Mouse (Mus musculus) fat pad, adult 2 months (tissue): ENCODE results near the gene Ap3m1.

Experiments
- DNase-seq: peaks from one replicate; pipeline ENCODE4 v3.0.0-alpha.2; 2011; ENCODE audit warnings: low read depth, low spot score; ENCODE audit errors: extremely low read depth

The Ap3m1 gene

DNA sequence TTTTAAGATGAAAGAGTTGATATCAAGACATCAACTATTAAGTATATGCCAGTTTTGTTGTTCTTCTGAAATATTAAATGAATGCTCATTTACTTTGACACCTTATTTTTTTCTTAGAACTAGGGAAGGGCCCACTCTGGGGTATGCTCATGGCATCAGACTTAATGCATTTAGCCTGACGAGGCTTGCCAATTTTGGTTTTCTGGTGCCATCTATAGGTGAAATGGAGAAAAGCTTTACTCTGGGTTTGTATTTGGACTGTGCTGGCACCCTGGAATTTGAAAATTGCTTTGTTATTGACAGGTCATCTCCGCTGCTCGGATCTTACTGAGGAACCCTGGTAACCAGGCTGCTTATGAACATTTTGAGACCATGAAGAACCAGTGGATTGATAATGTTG, 33.3 kb downstream of the Ap3m1 start:
- DNase-seq: no peak

DNA sequence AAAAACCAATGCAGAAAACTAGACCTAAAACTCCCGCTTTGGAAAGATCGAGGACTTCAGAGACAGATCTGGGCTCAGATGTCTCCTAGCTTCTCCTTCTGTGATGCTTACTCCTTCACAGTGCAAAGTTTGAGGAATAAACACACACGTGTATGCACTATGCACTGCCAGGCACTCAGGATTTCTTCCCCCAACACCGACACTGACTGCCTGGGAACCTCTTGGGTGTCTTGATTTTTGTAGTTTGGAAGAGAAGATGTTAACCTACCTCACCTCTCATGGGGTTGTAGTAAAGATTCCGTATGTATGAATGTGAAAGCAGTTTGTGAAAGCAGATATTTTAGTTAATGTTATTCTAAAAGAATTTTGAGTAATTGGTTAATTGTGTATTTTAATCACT, 34.4 kb downstream of the Ap3m1 start:
- DNase-seq: no peak

DNA sequence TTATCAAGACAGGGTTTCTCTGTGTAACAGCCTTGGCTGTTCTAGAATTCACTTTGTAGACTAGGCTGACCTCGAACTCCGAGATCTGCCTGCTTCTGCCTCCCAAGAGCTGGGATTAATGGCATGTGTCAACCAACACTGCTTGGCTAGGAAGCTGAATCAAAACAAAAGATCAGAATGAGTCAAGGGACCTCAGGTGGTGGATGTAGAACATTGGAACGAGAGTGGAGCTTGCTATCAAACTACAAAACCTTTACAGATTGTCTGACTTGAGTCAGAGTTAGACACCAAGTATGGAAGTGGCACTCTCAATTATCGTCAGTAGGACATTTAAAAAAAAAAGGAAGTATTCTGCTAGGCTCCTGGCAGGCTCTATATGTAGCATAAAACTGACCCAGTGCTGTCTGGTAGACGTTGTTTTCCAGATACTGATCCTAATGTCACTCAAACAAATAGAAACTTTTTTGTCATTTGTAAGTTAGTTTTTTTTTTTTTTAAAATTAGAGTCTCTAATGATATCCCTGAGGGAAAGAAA, 38.4 kb downstream of the Ap3m1 start:
- no peak for DNase-seq

DNA sequence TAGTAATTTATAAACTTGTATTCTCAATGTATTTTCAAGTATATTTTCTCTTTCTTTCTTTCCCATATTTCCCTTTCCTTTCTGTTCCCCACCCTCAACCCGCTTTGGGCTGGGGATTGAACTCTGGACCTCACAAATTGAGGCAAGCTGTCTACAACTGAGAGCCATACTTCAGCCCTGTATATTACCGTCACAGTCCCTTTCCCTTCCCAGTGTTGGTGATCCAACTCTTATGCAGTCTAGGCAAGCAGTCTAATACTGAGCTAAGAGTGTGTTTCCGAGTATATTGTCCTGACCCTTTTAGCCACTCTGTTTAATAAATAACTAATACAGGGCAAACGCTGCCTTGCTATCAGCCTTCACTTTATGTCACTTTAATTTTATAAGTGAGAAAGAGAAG, 52.7 kb downstream of the Ap3m1 start:
- DNase-seq: no peak

DNA sequence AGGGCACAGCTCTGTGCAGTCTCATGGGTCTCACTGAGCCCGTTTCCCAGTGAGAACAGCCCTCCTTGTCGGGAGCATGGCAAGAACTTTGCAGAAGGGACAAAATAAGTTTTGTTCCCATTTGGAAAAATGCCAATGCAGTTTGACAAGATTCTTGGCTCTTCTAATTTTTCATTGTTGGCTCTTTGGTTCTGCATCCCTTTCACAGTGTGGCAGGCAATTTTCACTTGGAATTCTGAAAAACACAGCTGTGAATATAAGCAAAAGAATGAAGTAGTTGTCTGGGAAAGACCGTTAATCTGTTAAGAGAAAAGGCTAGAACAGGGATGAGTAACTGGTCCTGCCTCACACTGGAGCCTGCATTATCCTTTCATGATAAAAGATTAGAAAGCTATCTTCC, 54.8 kb downstream of the Ap3m1 start:
- no peak for DNase-seq

DNA sequence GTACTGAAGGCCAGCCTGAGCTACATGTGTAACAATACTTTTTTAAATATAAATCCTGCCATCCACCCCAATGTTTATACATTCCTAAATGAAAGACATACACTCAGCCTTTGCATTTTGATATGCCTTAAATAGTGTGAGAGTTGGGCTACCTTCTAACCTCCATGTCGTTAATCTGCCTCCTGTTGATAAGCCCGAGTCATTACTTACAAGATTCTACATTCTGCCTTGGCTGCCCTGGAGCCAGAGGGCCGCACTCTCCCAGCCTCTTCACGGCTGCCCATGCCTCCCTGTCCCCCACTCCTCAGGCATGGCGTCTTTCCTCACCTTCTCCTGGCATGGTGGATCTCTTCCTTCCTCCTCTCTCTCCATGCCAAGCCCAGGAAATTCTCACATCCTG, 55.9 kb downstream of the Ap3m1 start:
- DNase-seq: no peak

DNA sequence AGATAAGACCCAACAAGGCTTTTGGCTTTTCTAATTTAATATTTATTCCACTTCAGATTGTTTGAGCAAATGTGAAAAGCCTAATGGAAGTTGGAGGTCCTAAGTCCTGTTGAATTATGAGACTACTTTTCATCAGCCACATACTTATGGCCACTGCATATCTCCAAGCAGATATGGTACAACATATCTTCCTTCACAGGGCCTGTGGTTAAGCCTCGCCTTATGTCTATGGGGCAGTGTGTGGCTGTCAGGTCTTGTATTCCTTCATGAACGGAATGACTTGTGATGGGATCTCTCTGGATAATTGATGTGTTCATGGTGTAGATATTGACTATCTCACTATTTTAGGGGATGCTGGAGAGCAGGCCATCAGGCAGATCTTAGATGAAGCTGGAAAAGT, 56.8 kb downstream of the Ap3m1 start:
- DNase-seq: no peak

DNA sequence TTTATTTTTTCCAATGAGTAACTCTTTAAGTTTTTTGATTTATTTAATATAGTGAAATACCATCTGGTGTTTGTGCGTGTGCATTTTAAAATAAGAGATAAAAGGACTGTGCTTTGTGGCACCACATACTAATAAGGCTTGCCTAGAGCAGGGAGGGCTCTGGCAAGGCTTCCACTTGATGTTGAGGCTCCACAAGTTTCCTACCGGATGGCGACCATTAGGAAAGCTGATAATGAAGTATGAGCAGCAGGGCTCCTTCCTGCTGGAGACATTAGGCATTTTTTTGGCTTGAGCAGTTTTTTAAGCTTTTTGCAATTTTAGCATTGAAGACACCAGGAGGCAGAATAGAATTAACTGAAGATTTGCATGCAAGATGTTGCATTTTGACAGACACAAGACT, 57.8 kb downstream of the Ap3m1 start:
- DNase-seq: no peak

DNA sequence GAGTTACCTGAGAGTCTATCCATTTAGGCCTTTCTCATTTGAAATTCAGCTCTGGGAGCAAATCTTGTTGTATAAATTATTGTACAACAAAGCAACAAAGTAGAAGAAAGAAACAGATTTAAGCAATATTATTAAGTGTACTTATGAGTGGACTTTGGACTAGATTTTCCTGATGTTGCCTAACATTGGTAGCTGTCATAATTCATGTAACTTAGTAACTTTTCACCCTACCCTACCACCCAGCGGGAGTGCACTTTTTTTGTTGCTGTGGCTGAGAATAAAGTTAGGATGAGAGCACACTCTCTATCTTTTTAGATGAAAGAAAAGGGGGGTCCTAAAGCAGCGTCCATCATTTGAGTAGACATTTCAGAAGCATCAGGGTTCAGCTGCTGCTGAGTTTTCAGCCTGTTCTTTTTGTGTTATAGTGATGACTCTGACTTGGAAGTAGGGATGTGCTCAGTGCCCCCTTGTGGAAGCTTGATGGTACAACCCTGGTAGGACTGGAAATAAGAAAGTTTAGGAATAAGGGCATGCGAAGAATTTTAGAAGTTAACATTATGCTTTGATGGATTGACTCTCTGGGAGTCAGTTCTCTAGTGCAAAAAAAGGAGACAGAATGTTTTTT, 59.1 kb downstream of the Ap3m1 start:
- DNase-seq: no peak

DNA sequence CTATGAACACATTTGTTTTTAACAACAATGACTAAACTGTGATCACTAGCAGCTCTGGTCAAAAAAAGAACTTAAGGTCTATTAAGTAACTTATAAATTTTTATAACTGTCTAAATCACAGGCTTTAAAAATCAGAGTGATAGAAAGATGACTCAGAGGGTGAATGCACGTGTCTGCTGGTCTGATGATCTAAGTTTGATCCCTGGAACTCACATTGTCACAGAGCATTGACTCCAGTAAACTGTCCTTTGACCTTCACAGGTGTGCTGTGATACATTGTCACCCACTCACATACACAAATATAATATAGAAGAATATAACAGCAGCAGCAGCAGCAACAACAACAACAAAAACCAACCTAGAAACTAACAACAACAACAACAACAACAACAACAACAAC, 60.8 kb downstream of the Ap3m1 start:
- no peak for DNase-seq

DNA sequence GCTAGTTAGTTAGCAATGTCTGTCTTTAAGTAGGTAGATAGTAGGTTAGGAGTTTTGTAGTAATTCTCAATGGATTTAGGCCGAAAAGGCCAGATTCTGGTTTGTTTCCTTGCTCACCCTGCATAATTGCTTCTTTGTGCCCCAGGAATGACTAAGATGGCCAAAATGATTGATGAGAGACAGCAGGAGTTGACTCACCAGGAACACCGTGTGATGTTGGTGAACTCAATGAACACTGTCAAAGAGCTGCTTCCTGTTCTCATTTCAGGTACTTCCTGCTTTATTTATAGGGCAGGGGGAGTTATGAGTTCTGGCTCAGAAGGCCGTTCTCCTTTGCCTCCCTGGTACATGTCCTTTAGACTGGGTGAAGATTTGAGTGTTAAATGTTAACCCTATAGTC, 66.8 kb downstream of the Ap3m1 start:
- peak; percentile 21 for DNase-seq

DNA sequence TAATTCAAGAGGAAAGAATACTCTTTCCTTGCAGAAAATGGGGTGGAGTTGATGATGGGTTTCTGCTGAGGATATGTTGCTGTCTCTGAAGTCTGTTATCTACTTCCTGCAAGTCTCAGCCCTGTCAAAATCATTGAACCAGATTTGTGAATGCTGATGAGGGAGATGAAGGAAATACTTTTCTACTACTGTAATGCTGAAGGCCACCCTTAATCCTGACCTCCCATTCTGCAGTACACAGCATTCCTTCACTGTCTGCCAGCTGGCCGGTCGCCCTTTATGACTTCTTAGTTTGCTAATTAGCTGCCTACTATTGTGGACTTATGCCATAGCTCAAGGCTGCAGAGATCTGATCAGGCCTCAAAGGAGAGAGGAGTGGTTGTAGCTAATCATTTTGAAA, 68.5 kb downstream of the Ap3m1 start:
- peak; percentile 97 for DNase-seq
